Mouse (Mus musculus) CH12F3 (cell line): Measurements from ENCODE around the gene Greb1.

Source experiments
- in situ Hi-C: fragments of 300-500 bp; cut with MboI; formaldehyde crosslinking; loops from 2 replicates; pipeline ENCODE4 v1.14.3; 2020; ENCODE audit warnings: low sequenced_read_pairs

Greb1 gene

DNA sequence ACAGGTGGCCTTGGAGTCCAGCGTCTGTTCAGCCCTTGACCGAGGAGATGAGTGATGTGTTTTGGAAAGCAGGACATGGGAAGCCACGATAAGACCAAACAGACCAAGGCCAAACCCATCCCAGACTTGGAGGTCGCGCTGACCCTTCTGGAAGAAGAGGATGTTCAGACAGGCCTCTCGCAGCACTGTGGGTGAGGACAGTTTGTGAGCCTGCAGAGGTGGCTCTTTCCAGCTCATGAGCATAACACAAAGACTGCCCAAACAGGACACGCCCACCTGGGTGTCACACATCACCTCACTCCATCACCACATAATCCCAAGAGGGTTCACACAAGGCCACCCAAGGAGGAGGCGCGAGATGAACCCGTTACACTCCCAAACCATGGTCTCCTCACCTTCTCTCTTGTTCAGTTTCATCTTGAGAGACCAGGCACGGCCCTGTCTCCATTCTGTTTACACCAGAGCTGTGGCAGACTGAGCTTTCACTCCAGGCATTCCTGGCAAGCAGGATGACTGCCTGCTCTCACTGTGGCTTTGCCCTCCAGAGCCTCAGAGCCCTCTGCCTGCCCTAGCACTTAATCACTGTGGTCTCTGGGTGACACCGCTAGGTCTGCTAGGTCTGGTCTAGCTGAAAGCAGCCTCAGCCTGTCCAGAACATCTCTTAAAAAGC lies 35.8 kb downstream of the Greb1 start:
- in situ Hi-C loops, result no loop called here

DNA sequence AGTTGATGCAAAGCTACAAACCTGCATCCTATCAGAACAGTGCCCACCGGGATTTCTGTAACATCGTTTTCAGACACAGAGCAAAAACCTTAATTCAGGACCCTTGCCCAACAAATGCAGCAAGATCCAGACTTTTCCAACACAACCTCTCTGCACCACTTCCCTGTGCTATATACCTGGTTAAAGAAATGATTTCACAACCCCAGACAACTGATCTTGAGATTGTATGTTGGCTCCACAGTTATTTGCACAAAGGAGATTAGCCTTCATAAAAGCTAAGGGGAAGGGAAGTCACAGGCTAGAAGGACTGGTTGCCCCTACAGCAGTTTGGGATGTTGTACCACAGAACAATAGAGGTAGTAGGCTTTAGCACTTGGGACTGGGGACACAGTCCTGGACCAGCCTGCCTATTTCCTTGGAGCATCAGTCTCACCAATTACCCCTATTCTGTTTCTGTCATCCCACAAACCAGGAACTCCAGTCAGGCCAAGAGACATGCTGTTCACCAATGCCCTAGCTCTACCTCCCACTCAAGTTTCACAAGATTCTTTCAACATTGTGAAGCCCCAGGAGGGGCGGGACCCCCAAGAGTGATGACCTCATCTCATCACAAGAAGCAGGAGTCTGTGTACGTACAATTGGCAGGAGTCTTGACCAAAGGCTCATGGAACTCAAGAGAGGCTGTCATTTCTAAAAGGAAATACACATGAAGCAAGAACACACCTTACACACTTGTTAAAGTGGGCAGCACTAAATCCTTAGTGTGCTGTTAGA lies 36.9 kb downstream of the Greb1 start:
- in situ Hi-C loops, result no loop called here

DNA sequence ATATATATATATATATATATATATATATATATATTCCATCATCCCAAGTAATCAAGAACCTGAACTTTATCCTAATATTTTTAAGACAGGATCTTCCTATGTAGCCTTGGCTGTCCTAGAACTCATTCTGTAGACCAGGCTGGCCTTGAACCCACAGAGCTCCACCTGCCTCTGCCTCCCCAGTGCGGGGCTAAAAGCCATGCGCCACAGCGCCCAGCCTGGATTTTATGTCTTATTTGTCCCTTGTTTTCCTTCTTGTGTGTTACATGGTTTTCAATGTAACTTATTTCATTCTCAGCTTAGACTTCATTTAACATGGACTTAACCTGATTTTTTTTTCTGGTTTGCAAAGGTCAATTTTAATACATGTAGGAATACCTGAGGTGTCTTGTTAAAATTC lies 39.2 kb downstream of the Greb1 start:
- in situ Hi-C loops, result no loop called here

DNA sequence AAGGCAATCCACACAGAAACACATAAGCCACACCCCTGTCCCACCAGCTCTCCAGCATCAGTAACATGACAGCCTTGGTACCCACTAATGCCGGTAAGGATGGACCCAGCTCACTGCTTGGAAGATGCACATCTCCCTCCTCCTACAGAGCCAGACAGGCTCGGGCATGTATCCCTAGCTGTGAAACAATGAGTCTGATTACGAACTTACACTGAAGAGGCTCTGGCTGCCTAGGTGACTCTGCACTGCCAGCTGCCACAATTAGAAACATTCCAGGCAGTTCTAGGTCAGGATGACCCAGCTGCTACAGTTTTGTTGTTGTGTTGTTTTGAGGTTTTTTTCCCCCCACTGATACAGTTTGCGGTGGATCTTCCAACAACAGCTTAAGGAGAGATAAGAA lies 40.4 kb downstream of the Greb1 start:
- in situ Hi-C loops, result no loop called here

DNA sequence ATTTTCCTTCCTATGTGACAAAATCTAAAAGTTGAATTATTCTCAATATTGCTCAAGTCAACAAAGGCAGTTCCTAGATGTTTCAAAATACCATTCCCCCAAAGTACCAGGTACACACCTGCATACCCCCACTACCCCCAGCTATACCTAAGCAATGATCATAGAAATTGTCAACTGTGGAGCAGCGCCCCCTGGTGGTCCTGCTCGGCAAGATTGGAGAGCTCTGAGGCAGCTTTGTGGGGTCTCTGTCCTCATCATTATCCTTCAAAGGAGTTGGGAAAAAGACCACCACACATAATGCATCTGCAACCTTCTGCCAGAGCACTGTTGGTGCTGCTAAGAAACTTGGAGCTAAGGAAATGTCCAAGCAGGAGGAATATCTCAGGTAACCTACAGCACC lies 46.4 kb downstream of the Greb1 start:
- in situ Hi-C loops, result no loop called here

DNA sequence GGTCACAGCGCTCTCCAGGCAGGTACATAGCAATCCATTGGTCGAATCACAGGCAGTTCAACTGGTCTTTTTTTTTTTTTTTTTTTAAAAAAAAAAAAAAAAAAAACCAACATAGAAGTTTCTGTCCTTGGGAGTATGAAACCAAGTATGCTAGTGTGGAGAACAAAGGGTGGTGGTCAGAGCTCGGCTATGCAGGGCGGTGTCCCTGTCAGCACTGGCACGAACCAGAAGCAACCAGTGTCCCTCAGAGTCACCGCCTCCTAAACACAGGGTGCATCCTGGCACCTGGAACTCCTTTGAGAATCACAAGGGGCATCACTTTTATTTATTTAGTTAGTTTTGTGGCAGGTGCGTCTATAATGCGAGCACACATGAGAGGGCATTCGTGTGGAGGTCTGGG lies 47.1 kb downstream of the Greb1 start:
- in situ Hi-C loops, result no loop called here

DNA sequence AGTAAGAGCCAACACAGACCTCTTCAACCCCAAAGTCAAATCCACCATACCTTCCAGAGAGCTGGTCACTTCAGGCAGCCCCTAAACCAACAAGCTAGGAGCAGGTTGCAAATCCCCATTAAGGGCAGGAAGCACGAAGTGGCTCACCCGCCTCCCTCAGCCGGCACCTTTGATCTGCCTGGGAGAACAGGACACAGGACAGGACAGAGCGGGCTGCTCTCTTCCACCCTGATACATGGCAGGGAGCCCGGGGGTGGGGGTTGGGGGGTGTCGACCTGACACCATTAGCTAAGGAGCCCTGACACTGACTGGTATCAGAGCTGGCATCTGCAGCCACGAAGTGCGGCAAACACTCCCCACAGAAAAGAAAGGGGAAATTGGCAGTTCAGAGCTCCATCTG lies 47.6 kb downstream of the Greb1 start:
- in situ Hi-C loops, result no loop called here

DNA sequence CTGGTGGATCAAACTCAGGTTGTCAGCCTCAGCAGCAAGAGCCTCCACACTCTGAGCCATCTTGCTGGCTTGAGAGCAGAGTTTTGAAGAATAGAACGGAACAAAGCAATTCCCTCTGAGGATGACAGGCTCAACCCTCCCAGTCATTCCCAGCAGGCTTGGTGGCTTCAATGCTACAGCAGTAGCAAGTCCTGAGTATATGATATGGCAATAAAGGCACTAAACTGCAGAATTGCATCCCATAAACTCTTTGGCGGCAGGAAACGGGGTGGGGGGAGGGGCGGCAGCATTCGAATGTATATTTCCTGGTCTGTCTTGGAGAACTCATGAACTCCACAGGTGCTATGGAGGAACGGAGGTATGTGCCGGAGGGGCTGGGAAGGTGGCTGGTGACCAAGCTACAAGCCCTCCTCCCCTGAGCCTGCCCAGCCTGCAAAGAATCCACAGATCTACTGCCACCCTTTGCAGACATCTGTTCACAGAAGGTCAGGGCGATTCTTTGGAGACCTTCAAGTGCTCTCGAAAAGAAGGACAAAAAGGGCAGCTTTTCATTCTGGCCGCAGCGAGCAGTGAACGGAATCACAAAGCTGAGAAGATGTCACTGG lies 48.3 kb downstream of the Greb1 start:
- in situ Hi-C loops, result no loop called here

DNA sequence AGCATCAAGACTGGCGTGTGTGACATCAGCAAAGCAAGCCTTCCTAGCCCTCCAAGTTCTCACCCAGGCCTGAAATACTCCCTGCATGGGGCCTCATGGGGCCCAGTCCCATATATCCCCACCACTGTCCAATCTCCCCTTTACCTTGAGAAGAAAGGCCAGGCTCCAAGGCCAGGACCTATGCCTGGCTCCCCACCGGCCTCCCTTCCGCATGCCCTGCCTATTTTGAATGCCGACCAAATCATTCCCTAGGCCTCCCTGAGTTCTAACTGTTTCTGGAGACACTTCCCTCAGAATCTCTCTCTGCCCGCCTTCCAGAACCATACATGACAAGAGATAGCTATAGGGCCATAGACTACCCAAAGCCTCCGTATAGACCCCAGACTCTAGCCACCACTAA lies 49.1 kb downstream of the Greb1 start:
- in situ Hi-C loops, result no loop called here

DNA sequence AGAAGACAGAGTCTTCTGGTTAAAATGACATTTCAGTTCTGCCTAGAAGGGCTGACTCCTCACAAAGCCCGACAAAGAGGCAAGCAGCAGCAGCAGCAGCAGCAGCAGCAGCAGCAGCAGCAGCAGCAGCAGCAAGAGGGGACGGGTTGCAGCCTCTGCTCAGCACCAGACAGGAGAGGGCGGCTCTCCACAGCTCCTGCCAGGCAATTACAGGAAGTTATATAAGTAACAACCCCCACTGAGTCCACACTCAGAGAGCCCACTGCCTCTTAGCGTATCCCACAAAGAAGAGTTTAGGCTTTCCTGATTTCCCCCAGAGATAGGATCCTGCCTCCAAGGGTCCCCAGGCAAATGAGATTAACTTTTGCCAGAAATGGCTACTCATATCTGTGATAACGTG lies 60.6 kb downstream of the Greb1 start:
- in situ Hi-C loops, result no loop called here

DNA sequence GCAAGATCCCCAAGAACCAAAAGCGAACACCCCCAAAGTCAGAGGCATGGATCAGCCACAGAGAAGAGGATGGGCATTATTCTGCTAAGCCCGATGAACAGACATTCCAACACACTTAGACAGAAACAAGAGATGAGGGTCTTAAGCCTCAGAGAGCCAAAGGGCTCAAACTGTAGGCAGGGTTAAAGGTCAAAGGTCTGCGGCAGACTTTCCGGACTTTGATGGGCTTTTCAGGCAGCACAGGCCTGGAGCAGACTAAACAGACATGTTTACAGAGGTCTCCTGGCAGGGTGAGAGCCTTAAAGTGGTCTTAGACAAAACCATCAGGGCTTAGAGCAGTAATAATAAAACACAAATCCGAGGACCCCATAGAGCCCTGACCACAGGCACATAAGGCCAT lies 63.4 kb downstream of the Greb1 start:
- in situ Hi-C loops, result no loop called here

DNA sequence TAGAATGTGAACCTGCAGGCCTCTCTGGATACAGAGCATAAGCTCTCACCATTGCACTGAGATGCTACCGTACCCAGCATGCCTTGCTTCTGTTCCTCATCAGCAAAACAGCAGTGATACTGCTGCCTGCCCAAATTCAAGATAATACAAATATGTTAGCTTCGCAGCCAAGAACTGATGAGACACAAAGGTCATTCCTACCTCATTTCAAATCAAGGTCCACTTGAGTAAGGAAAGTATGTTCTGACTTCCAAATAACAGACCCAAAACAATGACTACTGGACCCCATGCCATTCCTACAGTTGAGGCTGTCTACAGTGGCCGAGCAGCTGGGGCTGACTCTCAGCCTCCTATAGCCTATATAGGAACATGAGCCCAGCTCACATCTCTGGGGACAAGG lies 66.0 kb downstream of the Greb1 start:
- in situ Hi-C loops, result no loop called here

DNA sequence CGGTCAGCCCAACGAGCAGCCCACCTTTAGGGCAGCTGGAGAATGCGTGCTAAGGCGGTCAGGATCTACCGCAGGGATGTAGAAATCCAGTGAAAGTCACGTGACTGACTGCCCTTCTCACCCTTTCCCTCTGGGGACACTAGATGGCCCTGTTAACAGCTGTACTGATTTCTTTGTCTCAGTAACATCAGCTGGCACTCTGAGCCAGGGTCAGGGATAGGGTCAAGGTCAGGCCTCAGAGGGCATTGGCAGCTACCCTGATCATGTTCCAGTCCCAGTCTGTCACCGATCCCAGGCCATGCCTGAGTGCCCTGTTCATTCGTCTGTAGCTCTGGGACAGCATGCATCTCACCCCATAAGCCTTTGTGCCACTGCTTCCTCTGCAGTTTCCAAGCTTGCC lies 66.7 kb downstream of the Greb1 start:
- in situ Hi-C loops, result no loop called here

DNA sequence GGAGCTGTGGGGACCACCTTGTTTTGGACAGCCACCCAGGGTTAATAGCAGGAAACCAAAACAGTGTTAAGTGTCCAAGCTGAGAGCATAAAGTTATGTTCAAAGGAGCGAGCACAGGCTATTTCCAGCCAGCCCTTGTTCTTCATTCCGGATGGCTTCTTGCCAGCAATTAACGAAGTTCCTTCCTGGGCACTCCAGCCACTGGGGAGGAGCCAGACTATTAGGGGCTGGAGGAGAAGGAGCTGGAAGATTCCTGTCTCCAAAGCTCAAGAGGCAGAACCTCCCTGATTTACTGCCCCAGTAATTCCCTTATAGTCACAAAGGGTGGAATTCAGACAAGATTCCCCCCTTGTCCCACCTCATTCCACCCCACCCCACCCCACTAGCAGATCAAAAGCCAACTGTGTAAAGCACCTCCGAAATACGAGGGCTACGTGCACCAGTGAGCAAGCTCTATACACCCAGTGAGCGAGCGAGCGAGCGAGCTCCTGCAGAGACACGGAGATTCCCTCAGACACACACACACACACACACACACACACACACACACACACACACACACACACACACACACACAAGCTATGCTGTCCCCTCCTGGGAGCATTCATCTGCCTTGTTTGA lies 69.5 kb downstream of the Greb1 start:
- in situ Hi-C loops, result no loop called here

DNA sequence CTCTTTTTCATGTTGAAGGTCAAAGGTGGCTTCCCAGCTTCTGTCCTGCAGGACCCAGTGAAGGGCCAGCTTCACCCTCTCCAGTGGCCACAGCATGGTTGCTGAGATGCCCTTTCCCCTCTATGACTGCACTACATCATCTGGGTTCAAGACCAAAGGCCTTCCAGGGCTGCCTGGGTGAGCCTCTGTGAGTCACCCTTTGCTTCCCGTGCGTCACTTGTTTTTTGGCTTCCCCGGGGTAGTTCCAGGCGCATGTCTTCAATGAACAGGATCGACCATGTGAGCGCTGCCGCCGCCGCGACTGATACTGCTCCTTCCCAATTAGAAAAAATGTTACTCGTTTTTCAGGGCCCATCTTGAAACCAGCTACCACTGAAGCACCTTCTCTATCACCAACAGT lies 70.5 kb downstream of the Greb1 start:
- in situ Hi-C loops, result no loop called here

DNA sequence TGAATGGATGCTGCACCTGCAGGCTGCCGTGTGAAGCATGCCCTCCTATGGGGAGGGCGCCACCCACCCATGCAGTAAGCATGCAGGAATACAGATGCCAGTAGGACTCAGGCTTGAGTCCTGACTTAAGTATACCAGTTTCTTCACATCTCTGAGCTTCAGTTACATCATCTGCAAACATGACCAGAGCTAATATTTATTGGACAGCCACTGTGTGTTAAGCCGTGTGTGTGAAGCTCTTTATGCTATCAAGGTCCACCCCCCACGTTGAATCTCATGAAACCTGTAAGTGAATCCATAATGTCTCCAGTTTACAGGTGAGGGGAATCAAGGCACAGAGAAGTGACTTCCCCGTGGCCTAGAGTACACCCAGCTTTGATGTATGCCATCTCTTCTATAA lies 72.5 kb downstream of the Greb1 start:
- in situ Hi-C loops, result no loop called here

DNA sequence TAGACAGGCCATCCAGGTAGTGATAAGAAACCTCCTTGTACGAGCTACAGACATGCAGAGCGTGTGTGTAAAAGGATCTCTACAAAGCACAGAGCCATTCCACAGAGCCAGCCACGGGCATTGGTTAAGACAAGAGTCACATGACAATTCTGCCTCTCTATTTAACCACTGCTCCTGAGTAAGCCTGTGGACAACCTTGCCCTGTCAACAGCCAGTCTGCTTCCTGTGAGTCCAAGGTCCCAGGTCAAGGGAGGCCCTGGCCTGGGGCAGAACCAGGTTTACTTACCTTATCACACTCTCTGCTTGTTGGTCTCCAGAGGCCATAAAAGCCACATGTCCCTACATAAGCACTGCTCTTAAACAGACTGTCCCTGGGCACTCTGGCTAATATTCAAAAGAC lies 74.5 kb downstream of the Greb1 start:
- in situ Hi-C loops, result no loop called here

DNA sequence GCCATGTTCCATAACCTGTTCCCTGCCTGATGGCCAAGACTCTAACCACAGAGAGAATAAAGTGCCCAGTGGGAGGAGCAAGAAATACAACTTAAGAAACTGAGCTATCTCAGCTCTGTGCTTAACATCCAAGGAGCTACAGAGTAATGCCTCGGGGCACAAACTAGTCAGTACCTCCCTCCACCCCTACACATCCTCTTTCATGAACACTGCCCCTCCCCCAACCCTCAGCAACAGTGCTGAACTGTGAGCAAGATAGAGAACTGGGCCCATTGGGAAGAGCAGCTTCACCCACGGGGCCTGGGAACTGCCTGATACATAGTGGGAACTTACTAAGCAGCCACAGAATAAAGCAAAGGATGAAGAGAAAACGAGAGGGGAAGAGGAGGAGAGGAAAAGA lies 77.1 kb downstream of the Greb1 start:
- in situ Hi-C loops, result no loop called here

DNA sequence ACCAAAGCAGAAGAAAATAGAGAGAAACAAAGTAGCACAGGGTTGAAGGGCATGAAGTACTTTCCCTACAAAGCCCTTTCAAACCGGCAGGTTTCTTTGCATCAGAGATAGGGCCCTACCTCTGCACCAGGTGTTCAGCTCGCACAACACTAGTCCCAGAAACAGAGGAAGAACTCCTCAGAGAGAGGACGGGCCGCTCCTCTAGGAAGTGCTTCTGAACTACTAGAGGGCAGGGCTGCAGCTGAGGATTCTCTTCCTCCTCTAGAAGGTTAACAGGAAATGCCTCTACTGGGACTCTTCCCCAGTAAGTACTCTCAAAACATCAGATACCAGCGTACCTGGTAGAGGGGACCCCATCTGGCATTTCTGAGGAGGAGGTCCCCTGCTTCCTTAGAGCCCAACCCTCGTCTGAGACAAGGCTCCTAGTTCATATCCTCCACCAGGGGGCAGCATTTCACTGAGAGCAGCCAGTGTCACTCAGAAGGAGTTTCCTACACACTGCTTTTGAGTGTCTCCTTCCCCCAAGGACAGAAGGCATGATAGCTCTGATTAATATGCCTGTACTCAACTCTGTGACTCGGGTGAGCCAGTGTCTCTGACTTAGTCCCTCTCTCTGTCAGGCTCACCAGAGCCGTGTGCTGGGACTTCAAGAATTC lies 81.9 kb downstream of the Greb1 start:
- in situ Hi-C loops, result loop anchor here (10.0 kb wide), 1 partner anchor 76 kb away; no protein-coding TSS in a partner anchor

DNA sequence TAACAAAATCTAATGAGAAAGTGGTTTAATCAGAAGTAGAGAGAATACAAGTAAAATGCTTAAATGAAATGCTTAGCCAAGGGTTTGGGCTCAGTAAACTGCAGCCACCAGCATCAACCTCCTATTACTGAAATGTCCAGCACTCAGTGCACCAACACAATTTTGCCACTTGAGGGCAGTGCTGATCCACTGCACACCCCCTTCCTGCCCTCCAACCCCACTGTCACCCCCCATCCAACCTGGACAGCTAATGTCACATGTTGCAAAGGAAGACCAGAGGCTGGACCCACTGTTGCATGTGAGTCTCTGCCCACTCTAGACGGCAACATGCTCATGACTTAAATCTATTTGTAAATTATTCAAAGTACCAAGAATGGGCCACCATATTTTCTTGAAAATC lies 83.0 kb downstream of the Greb1 start:
- in situ Hi-C loops, result loop anchor here (10.0 kb wide), 1 partner anchor 77 kb away; no protein-coding TSS in a partner anchor

DNA sequence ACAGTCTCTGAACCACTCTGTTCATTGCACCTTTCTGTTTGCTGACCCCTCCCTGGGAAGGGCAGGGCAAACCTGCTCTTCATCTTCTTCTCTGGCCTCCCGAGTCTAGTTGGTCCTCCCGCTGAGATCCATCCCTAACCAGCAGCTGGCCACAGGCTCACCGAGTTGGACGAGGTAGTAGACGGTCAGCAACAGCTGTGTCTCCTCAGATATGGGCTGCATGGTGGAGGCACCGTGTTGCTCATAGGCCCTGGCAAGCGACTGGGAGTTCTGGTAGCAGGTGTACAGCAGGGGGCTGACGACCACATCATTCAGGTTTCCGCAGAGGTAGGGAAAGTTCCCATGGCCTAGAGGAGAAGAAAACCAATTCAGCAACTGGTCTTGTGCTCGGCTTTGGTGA lies 86.1 kb downstream of the Greb1 start:
- in situ Hi-C loops, result loop anchor here (10.0 kb wide), 1 partner anchor 80 kb away; no protein-coding TSS in a partner anchor
